Mouse (Mus musculus) adipocyte (in vitro differentiated cells): ENCODE measurements at regions not wholly inside any gene's neighbourhood (a gene's known extent, or its start where the extent isn't known, plus 50 kb on each side); places are given as distances from the start of the nearest gene placed in this dataset.

Experiments
- DNase-seq: peaks from one replicate; pipeline ENCODE4 v3.0.0-alpha.2; 2016; ENCODE audit warnings: low spot score

DNA sequence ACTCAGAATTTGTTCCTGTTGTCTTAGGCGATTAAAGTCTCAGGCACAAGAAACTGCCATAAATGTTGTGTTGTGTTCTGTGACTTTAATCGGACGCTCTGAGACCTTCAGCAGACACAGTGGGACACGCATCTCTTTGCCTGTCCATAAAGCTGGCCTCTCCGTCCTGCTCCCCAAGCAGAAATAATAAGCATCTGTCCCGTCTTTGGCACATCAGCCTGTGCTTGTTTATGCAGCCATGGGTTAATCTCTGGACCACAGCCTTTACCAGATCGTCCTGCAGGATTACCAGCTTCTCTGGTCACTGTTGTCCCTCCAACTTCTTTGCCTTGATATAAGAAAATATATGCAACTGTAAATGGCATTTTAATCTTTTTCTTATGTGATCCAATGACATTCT lies 87.7 kb upstream of the Ret start:
- DNase-seq = no peak

DNA sequence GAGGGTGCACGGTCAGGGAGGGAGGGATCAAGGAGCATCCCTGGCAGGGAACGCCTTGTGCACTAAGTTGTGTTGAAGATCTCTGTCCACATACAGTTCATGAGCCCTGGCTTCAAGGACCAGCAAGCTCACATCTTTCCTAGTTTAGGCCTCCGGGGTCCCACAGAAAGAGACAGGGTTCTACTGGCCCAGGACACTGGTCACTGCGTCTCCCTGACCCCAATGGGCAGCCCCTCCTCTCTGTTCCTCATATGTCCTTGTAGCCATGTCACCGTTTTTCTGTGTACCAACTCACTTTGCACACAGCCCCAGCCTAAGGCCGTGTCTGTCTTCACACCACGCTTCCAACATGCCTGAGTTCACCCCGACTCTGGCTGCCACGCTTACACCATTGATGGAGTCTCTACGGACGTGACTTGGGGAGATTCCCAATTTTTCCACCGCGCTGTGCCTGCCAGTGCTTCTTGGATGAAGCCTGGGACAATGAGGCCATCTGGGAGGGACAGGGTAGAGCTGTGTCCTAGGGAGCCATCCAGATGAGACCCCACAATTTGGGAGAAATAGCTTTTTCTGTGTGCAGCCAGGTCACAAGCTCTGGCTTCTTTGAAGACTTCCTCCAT lies 86.5 kb upstream of the Ret start:
- DNase-seq = no peak

DNA sequence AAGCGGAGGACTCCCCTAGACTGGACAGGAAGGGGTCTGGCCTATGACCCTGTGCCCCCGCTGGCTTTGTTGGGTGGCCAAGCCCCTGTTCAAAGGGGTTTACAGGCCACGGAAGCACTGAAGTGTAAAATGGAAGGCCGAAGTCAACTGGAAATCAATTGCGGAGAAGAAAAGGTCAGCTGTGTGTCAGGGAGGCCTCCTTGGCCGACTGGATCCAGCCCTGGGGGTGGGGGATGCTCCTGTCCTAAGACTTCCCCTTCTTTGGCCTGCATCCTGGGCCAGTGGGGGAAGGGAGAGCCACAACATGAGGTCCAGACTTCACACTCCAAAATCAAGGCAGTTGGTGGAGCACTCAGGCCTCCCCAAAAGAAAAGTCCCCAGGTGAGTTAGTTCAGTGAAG lies 66.4 kb upstream of the Ret start:
- DNase-seq = no peak

DNA sequence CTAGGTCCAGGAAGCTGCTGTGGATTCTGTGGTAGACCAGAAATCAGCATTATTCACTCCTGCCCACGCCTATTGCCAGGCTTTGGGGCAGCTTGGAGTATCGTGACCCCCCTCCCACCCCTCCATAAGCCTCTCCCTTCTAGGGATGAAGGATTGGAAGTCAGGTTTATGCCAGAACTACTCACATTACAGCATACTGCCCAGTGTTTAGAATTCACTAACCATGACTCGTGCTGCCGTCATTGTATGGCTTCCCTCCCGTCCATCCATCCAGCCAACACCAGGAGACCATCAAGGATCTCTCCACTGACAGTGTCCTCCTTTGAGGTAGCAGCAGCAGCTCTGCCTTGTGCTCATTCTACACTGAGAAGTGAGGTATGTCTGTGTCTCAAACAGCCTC lies 62.4 kb upstream of the Ret start:
- no peak for DNase-seq

DNA sequence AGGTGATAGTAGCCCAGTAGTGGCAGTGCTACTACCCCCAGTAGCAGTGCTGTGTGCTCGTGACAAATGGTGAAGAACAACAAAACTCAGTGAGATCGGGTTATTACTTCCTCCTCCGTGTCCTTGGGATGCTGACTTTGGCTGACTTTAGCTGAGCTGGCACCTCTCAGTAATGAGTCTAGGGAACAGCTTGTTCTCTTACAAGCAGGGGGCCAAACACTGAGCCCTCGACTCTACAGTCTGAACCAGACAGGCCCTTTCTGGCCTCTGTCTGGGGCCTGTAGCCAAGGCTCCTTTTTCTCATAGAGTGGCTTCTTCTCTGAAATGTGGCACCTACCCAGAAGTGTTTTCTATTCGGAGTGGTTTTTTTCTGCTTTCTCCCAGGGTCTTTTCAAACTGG lies 57.4 kb upstream of the Ret start:
- no peak for DNase-seq

DNA sequence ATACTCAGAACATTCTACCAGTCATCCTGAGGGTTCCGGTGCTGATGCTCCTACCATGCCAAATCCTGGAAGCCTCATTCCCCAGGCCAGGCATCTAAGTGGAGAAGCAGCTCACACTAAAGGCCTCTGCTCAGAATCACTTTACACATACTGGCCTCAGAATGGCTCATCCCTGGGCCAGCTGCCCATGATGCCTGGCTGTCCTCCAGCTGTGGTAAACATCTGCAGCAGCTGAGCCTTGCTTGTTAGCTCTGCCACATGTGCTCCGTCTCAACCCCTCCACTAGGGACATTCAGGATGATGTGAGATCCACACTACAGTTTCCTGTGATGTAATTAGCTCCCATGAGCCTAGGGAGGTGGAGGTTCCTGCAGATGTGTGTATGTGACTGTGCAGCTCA lies 55.2 kb upstream of the Ret start:
- DNase-seq = peak; percentile 80

DNA sequence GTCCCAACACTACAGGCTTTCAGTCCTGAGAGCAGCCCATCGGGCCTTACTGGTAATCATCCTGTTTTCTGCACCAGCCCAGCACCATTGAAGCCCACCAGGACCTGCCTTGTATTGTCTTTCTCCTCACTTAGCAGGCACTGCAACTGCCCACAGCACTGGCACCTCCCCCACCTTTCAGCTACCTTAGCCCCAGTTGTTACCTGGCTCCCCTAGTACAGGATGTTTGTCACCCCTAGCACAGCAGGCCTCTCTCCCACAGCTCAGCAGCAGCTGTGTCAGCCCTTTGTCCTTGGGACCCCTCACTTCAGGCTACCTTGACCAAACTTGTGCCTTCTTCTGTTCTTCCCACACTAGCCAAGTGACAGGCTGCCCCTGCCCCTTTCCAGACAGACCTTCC lies 53.6 kb upstream of the Ret start:
- no peak for DNase-seq

DNA sequence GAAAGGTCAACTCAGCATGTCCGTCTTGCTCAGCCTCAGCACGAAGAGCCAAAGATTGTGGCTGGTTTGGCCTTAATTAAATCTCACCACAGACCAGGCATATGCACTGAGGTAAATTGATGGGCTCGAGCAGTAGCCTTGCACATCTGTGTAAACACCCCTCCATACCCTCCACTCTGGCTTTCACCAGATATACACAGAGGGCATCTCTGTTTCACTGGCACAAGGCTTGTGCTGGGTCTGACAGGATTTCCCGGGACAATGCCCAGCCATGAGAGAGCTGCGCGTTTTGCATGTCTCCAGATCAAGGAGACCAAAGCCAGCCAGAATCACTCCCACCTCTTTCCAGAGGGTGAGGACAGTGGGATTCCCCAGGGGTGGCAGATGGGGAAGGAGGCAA lies 52.5 kb upstream of the Ret start:
- DNase-seq = no peak
